In genomic region chr8:122938591-122938990, GRCm38 (mm10) we compare ENCODE assay signal across 10 mouse cellular contexts.
DNase-seq lines count a peak whose midpoint lies in the region; ATAC-seq lines count a peak whose summit lies in the region.
"Had no signal": no experiment of that assay in that cellular context is flagged by ENCODE, and none has a peak within 500 bp of the region (broad histone marks: within the 10 kb centered on the region; RNA-seq: fewer than 3 reads in every experiment).

No protein-coding gene starts in this region.

- H3K4me1 ChIP-seq in embryonic facial prominence, embryonic 12.5 days: peaks cover 16% of the 10 kb centered on the region
- peaks cover 29% of the 10 kb centered on the region for H3K4me1 ChIP-seq in embryonic facial prominence, embryonic 10.5 days
- peaks cover 50% of the 10 kb centered on the region for H3K4me1 ChIP-seq in midbrain, embryonic 13.5 days (replicated peaks)
- H3K4me1 ChIP-seq in midbrain, embryonic 15.5 days: peaks cover 39% of the 10 kb centered on the region

- ATAC-seq in embryonic facial prominence, embryonic 12.5 days (ENCODE audit: insufficient number of reproducible peaks, insufficient read depth, low FRiP score, low TSS enrichment): no peak
- no peak for ATAC-seq in midbrain, embryonic 13.5 days
- no peak for ATAC-seq in midbrain, embryonic 15.5 days (replicated peaks)

- 44% methylated on average over 4 of the region's 4 CpGs for WGBS in embryonic facial prominence, embryonic 12.5 days
- 54% methylated on average over 4 of the region's 4 CpGs for WGBS in embryonic facial prominence, embryonic 10.5 days
- WGBS in midbrain, embryonic 13.5 days: 44% methylated on average over 4 of the region's 4 CpGs
- 36% methylated on average over 4 of the region's 4 CpGs for WGBS in midbrain, embryonic 15.5 days

- no peaks in the 10 kb centered on the region for H3K9me3 ChIP-seq in embryonic facial prominence, embryonic 12.5 days
- H3K9me3 ChIP-seq in embryonic facial prominence, embryonic 10.5 days: no peaks in the 10 kb centered on the region
- no peaks in the 10 kb centered on the region for H3K9me3 ChIP-seq in midbrain, embryonic 13.5 days
- H3K9me3 ChIP-seq in midbrain, embryonic 15.5 days: no peaks in the 10 kb centered on the region
- H3K9me3 ChIP-seq: embryonic facial prominence, embryonic 13.5 days; heart, embryonic 13.5 days had no signal

- H3K27ac ChIP-seq in embryonic facial prominence, embryonic 12.5 days: 0 out of 2 replicates have a peak overlapping the region, but pooled peaks have one; percentile 11
- H3K27ac ChIP-seq in embryonic facial prominence, embryonic 10.5 days (replicated peaks): no peak overlapping the region
- H3K27ac ChIP-seq in midbrain, embryonic 13.5 days: 0 out of 2 replicates have a peak overlapping the region, but pooled peaks have one; percentile 26
- H3K27ac ChIP-seq in midbrain, embryonic 15.5 days: no peak overlapping the region
- H3K27ac ChIP-seq: embryonic facial prominence, embryonic 13.5 days; heart, embryonic 13.5 days had no signal

- no peak overlapping the region for H3K4me2 ChIP-seq in embryonic facial prominence, embryonic 12.5 days (replicated peaks)
- H3K4me2 ChIP-seq in midbrain, embryonic 13.5 days (replicated peaks): no peak overlapping the region
- H3K4me2 ChIP-seq in midbrain, embryonic 15.5 days: no peak overlapping the region
- H3K4me2 ChIP-seq: embryonic facial prominence, embryonic 13.5 days; heart, embryonic 13.5 days had no signal

- no peak overlapping the region for H3K4me3 ChIP-seq in embryonic facial prominence, embryonic 12.5 days
- H3K4me3 ChIP-seq in embryonic facial prominence, embryonic 10.5 days: no peak overlapping the region
- no peak overlapping the region for H3K4me3 ChIP-seq in midbrain, embryonic 13.5 days (replicated peaks)
- H3K4me3 ChIP-seq in midbrain, embryonic 15.5 days: no peak overlapping the region
- H3K4me3 ChIP-seq: embryonic facial prominence, embryonic 13.5 days; heart, embryonic 13.5 days had no signal

- H3K36me3 ChIP-seq in embryonic facial prominence, embryonic 12.5 days: no peaks in the 10 kb centered on the region
- no peaks in the 10 kb centered on the region for H3K36me3 ChIP-seq in embryonic facial prominence, embryonic 10.5 days (replicated peaks)
- H3K36me3 ChIP-seq in midbrain, embryonic 13.5 days: no peaks in the 10 kb centered on the region
- no peaks in the 10 kb centered on the region for H3K36me3 ChIP-seq in midbrain, embryonic 15.5 days (replicated peaks)
- H3K36me3 ChIP-seq: embryonic facial prominence, embryonic 13.5 days; heart, embryonic 13.5 days had no signal

- no peaks in the 10 kb centered on the region for H3K27me3 ChIP-seq in embryonic facial prominence, embryonic 12.5 days
- no peaks in the 10 kb centered on the region for H3K27me3 ChIP-seq in embryonic facial prominence, embryonic 10.5 days (replicated peaks; ENCODE audit: low read depth, poor library complexity, severe bottlenecking)
- H3K27me3 ChIP-seq in midbrain, embryonic 13.5 days: no peaks in the 10 kb centered on the region
- no peaks in the 10 kb centered on the region for H3K27me3 ChIP-seq in midbrain, embryonic 15.5 days (replicated peaks)
- H3K27me3 ChIP-seq: embryonic facial prominence, embryonic 13.5 days; heart, embryonic 13.5 days had no signal

- DNase-seq in embryonic facial prominence, embryonic 10.5 days (ENCODE audit: low spot score): no peak
- peak; percentile 25 to 55 for DNase-seq in lung, postnatal 4 days
- DNase-seq in thymus, postnatal 4 days: peak; percentile 59
- DNase-seq in urinary bladder, adult 2 months (ENCODE audit: low spot score): no peak
- DNase-seq in adrenal gland, adult 8-10 months: no peak

- no peak overlapping the region for H3K9ac ChIP-seq in embryonic facial prominence, embryonic 12.5 days
- no peak overlapping the region for H3K9ac ChIP-seq in midbrain, embryonic 13.5 days (replicated peaks)
- H3K9ac ChIP-seq in midbrain, embryonic 15.5 days: no peak overlapping the region
- H3K9ac ChIP-seq: embryonic facial prominence, embryonic 13.5 days; heart, embryonic 13.5 days had no signal

Comparison
In these comparisons a context has a peak if more than half of its experiments do, and no peak if none do; other contexts are left out.
1. H3K27ac ChIP-seq: peak in embryonic facial prominence, embryonic 12.5 days (single experiment) and midbrain, embryonic 13.5 days (single experiment); none in embryonic facial prominence, embryonic 10.5 days (single experiment) and midbrain, embryonic 15.5 days (single experiment).
2. DNase-seq: peak in lung, postnatal 4 days (2 of 2) and thymus, postnatal 4 days (single experiment); none in embryonic facial prominence, embryonic 10.5 days (single experiment), urinary bladder, adult 2 months (single experiment) and adrenal gland, adult 8-10 months (single experiment).